Mouse (Mus musculus) 3T3-L1 (cell line): Measurements from ENCODE around the gene Gm6351.
"Not testable (repeated sequence)": the region's sequence is repeated elsewhere in the genome, so short reads cannot be mapped to it uniquely, and the experiment has no call there.

Source experiments
- DNase-seq: peaks from one replicate; pipeline ENCODE4 v3.0.0-alpha.2; 2015; ENCODE audit warnings: low read depth, low spot score

Gm6351 gene

DNA sequence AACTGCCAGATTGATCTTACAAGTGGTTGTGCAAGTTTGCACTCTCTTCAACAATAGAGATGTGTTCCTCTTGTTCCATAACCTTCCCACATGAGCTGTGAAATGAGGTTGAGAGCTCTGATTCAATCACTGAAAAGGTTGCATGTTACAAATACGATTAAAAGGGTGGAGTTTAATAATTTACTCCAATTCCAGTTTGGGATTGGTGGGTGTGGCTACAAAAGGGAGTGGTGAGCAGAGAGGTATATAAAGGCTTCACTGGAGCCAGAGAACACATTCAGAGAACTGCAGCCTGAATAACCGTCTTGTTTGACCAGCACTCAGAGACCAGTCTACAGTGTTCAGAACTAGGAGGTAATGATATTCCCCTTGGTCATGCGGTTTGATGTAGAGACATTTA lies at the start of gene Gm6351:
Gene Gm6351 (plus strand): TSS at position 301 of the 400 bp plus-strand sequence.
- DNase-seq, result not testable (repeated sequence)

DNA sequence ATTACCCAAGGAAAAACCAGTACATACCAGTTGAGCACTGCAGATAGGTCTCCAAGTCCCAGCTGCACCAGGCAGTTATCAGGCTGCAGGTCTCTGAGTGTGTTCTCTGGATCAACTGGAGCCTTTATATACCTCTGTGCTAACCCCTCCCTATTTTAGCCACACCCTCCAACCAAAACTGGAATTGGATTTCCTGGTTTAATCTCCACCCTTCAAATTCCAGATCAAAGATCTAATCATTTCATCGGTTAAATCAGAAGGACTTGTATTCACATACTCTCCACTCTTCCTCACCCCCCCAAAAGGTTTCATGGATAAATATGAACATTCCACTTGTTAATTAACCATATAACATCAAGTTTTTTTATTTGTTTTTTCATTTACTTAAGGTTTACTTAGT lies 5.7 kb upstream of the Gm6351 start, which contains the start of gene BC061212:
Gene BC061212 (minus strand): TSS at position 101 of the 400 bp plus-strand sequence.
- not testable (repeated sequence) for DNase-seq
